Mouse (Mus musculus): ENCODE results near the gene Arid1b.

DNA sequence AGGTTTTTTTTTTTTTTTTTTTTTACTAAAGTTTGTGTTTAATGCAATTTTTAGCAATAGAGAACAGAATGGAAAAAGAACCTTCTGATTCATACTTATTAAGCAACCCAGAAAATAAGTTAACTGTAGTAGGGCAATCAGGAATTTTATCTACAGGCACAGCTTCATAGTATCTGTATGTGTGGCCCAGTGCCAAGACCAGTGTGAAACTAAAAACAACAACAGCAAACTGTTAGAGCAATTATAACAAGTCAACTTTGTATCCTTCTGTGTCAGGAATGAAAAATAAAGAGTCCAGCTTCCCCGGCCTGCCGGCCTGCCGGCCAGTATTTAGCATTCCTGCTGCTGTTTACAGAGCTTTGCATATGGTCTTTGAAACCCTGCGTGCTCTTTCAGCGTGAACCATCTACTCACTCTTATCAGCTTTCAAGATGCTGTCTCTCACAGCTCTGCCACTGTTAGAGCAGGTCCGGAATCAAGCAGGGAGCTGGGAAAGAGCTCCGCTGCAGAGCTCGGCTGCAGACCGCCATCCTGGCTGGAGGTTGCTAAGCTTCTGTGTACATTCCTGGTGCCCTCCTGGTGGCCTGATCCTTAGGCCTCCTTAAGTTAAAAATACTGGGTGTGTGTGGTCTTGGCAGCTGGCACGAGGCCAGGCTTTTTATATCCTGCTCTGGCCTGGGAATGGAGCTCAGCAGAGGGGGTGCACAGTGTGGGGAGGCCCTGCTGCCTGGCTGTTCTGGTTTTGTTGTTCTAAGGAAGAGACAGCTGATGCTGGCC is 64.0 kb downstream of the Arid1b start:
- TF ChIP-seq CTCF (conservative IDR thresholded peaks at IDR 0.05; ENCODE audit: low read length) (no peak), POU5F1 (IDR thresholded peaks at IDR 0.05; ENCODE audit: borderline replicate concordance, low read length) (no peak), NANOG (IDR thresholded peaks at IDR 0.05; ENCODE audit: borderline replicate concordance, low read length) (no peak)

Data from E14TG2a.4 (cell line).